Mouse (Mus musculus) megakaryocyte, embryonic 14.5 days (primary cell): ENCODE measurements at regions not wholly inside any gene's neighbourhood (a gene's known extent, or its start where the extent isn't known, plus 50 kb on each side); places are given as distances from the start of the nearest gene placed in this dataset.

Experiments used
- FLI1 ChIP-seq: IDR thresholded peaks from 2 replicates; pipeline ENCODE4 v1.6.1; 2012; ENCODE audit warnings: low read length, inconsistent platforms, mixed read lengths
- GATA1 ChIP-seq: IDR thresholded peaks from 3 replicates; pipeline ENCODE4 v1.6.1; 2012; ENCODE audit warnings: mixed read lengths, low read length, inconsistent platforms, borderline replicate concordance

DNA sequence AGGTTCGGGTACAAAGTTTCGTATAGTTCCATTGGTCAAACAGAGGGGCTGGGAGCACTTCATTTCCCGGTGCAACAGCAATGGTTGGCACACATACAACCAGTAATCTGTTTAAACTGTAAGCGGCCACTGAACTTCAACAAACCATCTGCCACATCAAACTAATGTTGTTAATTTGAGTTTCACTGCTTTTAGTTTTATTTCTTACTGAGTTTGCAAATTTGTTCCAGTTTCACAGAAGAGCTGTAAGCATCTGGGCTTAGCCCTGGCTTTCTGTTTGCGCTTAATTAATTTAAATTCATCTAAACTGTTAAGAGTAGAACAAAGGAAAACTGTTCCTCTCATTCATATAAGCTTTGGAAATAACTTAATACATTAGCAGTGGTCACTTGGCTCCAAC is 176.0 kb downstream of the Mreg start:
- TF ChIP-seq GATA1 = no peak
- TF ChIP-seq FLI1 = no peak
